Mouse (Mus musculus) kidney, postnatal 36 days (tissue): ENCODE results near the gene Psmb1.
"Not testable (repeated sequence)": the region's sequence is repeated elsewhere in the genome, so short reads cannot be mapped to it uniquely, and the experiment has no call there.

ENCODE experiments used
- DNase-seq, 2 experiments: peaks; one replicate each; pipeline ENCODE4 v3.0.0; 2021 to 2022; ENCODE audit warnings: mixed read lengths in 2 of 2

Gene Psmb1

GRCm38 (mm10) chr17:15499656-15500394 lies at the start of gene Psmb1, which contains the start of gene Tbp:
TSS of gene Psmb1 (minus strand) at chr17:15499751.
TSS of gene Tbp (plus strand) at chr17:15499888.
- DNase-seq = peak; percentile 99

- no peak for DNase-seq
Observed at GRCm38 (mm10) chr17:15546440-15546839, 46.9 kb upstream of the Psmb1 start.

GRCm38 (mm10) chr17:15543868-15544267 lies 44.3 kb upstream of the Psmb1 start:
- not testable (repeated sequence) for DNase-seq

- no peak for DNase-seq
Observed at GRCm38 (mm10) chr17:15540309-15540708, 40.8 kb upstream of the Psmb1 start.

GRCm38 (mm10) chr17:15536457-15536904 lies 36.9 kb upstream of the Psmb1 start:
- peak in 1 of 2 experiments; percentile 29 for DNase-seq

- DNase-seq = no peak
Observed at GRCm38 (mm10) chr17:15535943-15536342, 36.4 kb upstream of the Psmb1 start.

GRCm38 (mm10) chr17:15535162-15535800 lies 35.7 kb upstream of the Psmb1 start:
- DNase-seq = no peak

GRCm38 (mm10) chr17:15530141-15530540 lies 30.6 kb upstream of the Psmb1 start:
- DNase-seq = peak; percentile 48 to 74

DNA sequence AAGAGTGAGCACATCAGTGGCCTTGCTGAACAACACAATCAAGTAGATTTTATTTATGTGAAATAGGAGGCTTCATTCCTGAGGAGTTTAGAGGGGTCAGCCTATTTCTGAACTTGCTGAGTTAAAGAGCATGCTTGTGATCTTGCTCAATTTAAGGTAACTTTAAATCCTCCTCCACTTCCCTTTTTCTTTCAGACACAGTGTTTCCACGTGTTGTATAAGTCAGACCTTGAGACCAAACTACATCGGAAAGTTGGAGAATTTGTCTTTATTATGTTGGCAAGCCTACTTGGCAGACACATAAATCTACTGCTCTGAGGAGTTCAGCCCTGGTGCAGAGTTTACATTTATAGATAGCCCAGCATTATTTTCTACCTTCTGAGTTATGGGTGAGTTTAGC lies 29.3 kb upstream of the Psmb1 start:
- no peak for DNase-seq

DNA sequence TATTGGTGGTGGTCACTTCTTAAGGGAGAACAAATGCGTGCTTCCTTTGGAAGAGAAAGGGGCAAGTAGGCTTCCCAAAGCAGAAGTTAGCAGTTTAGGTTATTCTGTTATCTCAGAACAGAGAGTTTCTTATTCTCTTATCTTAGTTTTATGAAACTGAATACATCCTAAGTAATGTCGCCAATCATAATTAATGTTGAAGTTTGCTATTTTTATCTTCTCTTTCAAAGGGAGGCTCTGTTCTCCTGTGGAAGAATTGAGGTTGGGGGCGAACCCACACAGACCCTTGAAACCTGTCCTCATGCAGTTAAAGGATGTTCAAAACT lies 28.2 kb upstream of the Psmb1 start:
- no peak for DNase-seq

DNA sequence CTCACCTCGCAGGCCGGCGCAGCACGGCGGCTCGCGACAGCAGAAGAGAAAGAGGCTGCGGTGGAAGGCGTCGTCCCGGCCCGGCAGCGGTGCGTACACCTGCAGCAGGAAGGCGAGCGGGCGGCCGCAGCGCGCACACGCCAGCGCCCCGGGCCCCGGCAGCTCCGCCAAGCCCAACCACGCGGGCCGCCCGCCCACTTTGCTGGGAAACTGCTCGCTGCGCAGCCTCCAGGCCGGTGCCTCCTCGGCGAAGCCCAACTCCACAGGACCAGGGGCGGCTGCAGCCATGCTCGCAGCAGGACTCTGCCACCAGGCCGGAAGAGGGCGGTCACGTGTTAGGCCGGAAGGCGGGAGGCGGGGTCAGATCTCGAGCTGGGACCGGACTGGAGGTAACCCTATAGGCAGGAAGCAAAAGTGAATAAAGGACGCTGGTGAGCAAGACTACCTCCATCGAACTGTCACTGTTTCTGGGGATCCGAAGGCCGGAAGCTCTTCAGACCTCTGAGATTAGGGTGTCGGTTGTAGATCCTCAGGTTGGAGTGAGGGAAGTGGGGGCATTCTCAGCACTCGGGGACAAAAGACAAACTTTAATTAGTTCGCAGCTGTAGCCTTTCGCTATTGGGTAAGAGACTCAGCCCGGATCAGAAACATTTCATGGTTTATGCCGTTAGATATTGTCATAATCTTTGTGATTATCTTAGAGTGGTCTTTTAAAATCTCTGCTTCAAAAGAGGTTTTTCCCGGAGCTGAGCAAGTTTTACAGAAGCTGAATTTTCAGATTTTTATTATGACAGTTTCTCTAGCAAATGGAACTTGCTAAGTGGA lies 27.6 kb upstream of the Psmb1 start, which contains the start of gene Pdcd2:
Pdcd2 (minus strand) TSS at position 316 of the 825 bp plus-strand sequence.
- DNase-seq = peak; percentile 97 to 98

DNA sequence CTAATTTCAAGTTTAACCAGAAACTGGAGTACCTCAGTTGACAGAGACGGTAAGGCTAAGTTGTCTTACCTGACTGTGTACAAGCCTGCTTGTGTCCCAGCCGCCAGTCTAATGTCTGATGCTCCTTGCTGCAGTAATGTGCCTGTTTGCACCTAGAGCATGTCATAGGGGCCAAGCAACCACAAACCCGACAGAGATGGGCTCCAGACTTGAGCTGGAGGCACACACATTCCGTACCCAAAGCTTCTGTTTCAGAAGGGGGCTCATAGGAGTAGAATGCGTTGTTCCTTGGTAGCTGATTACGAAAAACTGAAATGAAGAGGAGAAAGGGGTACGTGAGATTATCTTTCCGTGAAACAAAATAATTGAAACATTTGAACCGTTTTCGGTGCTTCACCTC lies 26.8 kb upstream of the Psmb1 start:
- DNase-seq = no peak

- DNase-seq = no peak
Observed at GRCm38 (mm10) chr17:15518766-15519165, 19.2 kb upstream of the Psmb1 start.

DNA sequence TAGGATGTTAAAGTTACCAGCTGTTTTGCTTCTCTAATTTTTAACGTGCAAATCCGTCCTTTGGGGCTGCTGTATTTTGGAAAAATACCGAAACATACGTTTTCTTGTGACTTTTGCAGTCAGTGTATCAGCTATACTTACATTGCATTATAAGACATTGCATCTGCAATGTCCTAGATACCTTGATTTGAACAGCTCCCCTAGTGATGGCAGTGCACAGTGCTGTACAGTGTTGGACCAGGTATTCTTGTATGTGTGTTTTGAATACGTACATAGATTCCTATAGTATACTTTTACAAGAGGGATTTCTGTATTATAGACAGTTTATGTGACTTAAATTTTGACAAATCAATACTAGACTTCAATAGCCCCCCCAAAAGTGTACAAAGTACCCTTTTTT lies 18.6 kb upstream of the Psmb1 start:
- DNase-seq = no peak

- no peak for DNase-seq
Observed at GRCm38 (mm10) chr17:15517776-15518175, 18.2 kb upstream of the Psmb1 start.

GRCm38 (mm10) chr17:15510694-15511093 lies 11.1 kb upstream of the Psmb1 start:
- no peak for DNase-seq

GRCm38 (mm10) chr17:15498753-15499113 lies 818 bp downstream of the Psmb1 start:
- no peak for DNase-seq

GRCm38 (mm10) chr17:15497882-15498752 lies 1.4 kb downstream of the Psmb1 start:
- DNase-seq = peak; percentile 96 to 98

DNA sequence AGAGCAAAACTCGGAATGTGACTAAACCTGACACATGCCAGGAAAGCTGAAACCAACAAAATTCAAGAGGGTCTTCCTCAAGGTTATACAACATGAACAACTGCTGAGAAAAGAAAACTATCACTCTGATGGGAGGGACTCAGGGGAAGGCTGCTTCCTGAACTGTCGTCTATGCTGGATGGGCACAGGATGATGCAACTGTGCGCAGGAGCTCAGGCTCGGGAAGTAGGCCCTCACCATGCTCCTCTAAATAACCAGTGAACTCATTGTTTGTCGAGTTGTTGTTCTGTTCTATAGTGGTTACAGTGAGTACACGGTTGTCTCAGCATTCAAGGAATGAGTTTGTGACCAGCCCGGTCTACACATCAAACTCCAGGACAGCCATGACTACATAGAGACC lies 9.0 kb downstream of the Psmb1 start:
- no peak for DNase-seq

DNA sequence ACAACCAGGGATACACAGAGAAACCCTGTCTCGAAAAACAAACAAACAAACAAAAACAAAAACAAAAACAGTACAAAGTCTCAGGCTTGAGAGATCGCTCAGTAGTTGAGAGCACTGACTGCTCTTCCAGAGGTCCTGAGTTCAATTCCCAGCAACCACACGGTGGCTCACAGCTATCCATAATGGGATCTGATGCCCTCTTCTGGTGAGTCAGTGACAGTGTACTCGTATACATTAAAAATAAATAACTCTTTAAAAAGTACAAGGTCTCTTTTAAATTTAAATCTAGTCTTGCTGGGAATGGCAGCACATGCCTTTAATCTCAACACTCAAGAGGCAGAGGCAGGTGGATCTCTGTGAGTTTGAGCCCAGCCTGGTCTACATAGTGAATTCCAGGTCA lies 26.9 kb downstream of the Psmb1 start:
- no peak for DNase-seq

GRCm38 (mm10) chr17:15467669-15468068 lies 31.9 kb downstream of the Psmb1 start:
- DNase-seq = peak; percentile 62 to 87

GRCm38 (mm10) chr17:15461921-15462495 lies 37.5 kb downstream of the Psmb1 start:
- DNase-seq = no peak
